Mouse (Mus musculus) subcutaneous adipose tissue, adult 2 months (tissue): ENCODE data around the gene Golga4. TPM values are rescaled to one million over a fixed set of nuclear protein-coding genes. Genes with fewer than 3 reads are reported as not detected.

Source experiments
- polyA plus RNA-seq: library from polyadenylated mRNA; depleted of rRNA; stranded (reverse); fragments of >200 nt; gene quantifications from 2 replicates; pipeline ENCODE4 v1.2.3, GENCODE M21; 2012; ENCODE audit warnings: low replicate concordance; rRNA removed

Golga4 gene
- 11.3 and 21.2 TPM in 2 replicates for polyA plus RNA-seq

DNA sequence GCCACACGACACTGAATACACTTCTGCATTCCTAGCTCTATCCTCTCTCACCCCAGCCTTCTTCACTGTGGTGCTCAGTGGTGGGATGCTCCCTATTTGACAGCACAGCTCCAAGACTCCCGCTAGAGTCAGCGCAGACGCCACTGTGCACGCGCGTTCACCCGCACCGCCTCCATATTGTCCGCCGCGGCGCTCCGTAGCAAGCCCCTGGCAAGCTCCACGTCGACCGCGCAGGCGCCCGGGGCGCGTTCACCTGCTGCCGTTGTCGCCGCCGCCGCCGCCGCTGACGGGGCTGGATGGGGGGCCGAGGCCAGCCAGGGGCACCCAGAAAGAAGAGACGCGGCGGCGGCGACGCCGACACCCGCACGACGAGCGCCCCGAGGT lies at the start of gene Golga4:
TSS of gene Golga4 (plus strand) at position 248 of the 384 bp plus-strand sequence.

GRCm38 (mm10) chr9:118477961-118478360 lies 28.1 kb upstream of the Golga4 start, which contains the start of gene Eomes:
TSS of gene Eomes (plus strand) at chr9:118478212.

DNA sequence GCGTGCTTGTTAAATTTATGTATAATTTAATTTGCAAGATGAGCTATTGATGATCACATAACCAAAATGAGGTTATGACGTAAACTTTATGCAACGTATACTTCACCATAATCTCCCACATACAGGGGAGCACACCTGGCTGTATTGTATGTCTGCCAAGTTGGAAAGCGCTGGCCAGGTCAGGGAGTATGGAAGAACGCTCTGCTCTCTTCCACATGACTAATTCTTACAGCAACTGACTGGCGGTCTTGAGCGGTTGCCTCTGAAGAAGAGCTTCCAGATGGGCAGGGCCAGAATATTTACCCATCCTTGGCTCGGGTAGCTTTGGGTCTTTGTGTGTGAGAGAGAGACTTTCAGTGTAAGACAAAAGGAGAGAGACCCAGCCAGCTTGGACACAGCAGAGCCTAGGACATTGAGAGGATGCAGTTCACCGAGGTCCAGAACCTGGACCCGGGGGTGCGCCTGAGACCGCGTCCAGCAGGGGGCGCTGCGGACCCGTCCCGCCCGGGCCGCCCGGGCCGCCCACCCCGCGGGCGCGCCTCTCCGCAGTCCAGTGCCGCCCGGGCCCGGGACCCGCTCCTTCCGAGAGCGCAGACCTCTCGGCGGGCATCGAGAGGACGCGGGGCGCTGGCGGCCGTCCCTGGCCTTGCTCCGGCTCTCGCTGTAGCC lies 100.2 kb downstream of the Golga4 start, which contains the start of gene Itga9:
TSS of gene Itga9 (plus strand) at position 543 of the 669 bp plus-strand sequence.

Other genes with a start within 250 kb of the Golga4 start
- 0.06 and 1.7 TPM in 2 replicates for gene Eomes, start 28.1 kb upstream of the Golga4 start, polyA plus RNA-seq
- gene Itga9, start 100.4 kb downstream of the Golga4 start, polyA plus RNA-seq: 11.3 and 23.4 TPM in 2 replicates